Mouse (Mus musculus) embryonic facial prominence, embryonic 14.5 days (tissue): ENCODE data around the gene Slc35e4. TPM values are rescaled to one million over a fixed set of nuclear protein-coding genes. Genes with fewer than 3 reads are reported as not detected.

Source experiments
- ATAC-seq: fragments of 200-750 bp; cut with Nextera tagmentation; 2 replicates; pipeline ENCODE4 v1.8.0; 2017; ENCODE audit warnings: low read depth, moderate number of reproducible peaks, moderate TSS enrichment
- DNase-seq: peaks from one replicate; pipeline ENCODE4 v3.0.0-alpha.2; 2015; ENCODE audit warnings: low spot score
- H3K27ac ChIP-seq: fragments of 300-500 bp; sonication (generic); replicated peaks from 2 replicates; pipeline ENCODE4 v1.5.1; 2014; ENCODE audit warnings: low read depth, mild to moderate bottlenecking, low read length, moderate library complexity
- H3K27me3 ChIP-seq: fragments of 300-500 bp; sonication (generic); replicated peaks from 2 replicates; pipeline ENCODE4 v1.6.1; 2014; ENCODE audit warnings: low read length; ENCODE audit not compliant: control insufficient read depth, insufficient read depth
- H3K36me3 ChIP-seq: fragments of 300-500 bp; sonication (generic); 2 replicates; pipeline ENCODE4 v1.6.1; 2014; ENCODE audit warnings: low read length, mixed read lengths; ENCODE audit not compliant: control insufficient read depth, insufficient read depth
- H3K4me1 ChIP-seq: fragments of 300-500 bp; sonication (generic); 2 replicates; pipeline ENCODE4 v1.6.1; 2014; ENCODE audit warnings: antibody characterized with exemption, low read length; ENCODE audit not compliant: control insufficient read depth, insufficient read depth
- H3K4me2 ChIP-seq: fragments of 300-500 bp; sonication (generic); 2 replicates; pipeline ENCODE4 v1.6.1; 2014; ENCODE audit warnings: low read depth, mild to moderate bottlenecking, low read length, moderate library complexity, mixed read lengths
- H3K4me3 ChIP-seq: fragments of 300-500 bp; sonication (generic); 2 replicates; pipeline ENCODE4 v1.5.1; 2014; ENCODE audit warnings: low read depth, mild to moderate bottlenecking, low read length
- H3K9ac ChIP-seq: fragments of 300-500 bp; sonication (generic); 2 replicates; pipeline ENCODE4 v1.6.1; 2014; ENCODE audit warnings: low read depth, mild to moderate bottlenecking, low read length, moderate library complexity, mixed read lengths
- H3K9me3 ChIP-seq: fragments of 300-500 bp; sonication (generic); 2 replicates; pipeline ENCODE4 v1.6.1; 2016; ENCODE audit warnings: low read length; ENCODE audit not compliant: control insufficient read depth
- WGBS: fragments of 180-500 bp; shearing (Covaris S2); extraction: QIAGEN DNeasy Blood & Tissue Kit; methylation state at CpG from one replicate; pipeline ENCODE4 v1.1.7; 2014; 5-methylcytosine and 5-hydroxymethylcytosine counted together
- polyA plus RNA-seq: library from polyadenylated mRNA; unstranded; fragments of >200 nt; fragmentation: Nextera tagmentation; extraction: Ambion mirVana; gene quantifications from 2 replicates; pipeline ENCODE4 v1.2.1, GENCODE M21; 2014

Gene Slc35e4
- polyA plus RNA-seq, 1 experiment from 2014 or later, result 6.4 TPM

GRCm38 (mm10) chr11:3878660-3879059 lies 35.8 kb downstream of the Slc35e4 start:
- Histone ChIP-seq H3K9ac (no peak overlapping the region), H3K36me3 (no peaks in the 10 kb centered on the region), H3K27me3 (no peaks in the 10 kb centered on the region), H3K4me3 (no peak overlapping the region), H3K4me2 (no peak overlapping the region), H3K9me3 (no peaks in the 10 kb centered on the region), H3K27ac (no peak overlapping the region), H3K4me1 (no peaks in the 10 kb centered on the region)
- 76% methylated on average over 7 of the region's 7 CpGs for WGBS
- DNase-seq (no peak), ATAC-seq (no peak)

- no peak overlapping the region for H3K27ac ChIP-seq
- no peaks in the 10 kb centered on the region for H3K36me3 ChIP-seq
- H3K9me3 ChIP-seq, result no peaks in the 10 kb centered on the region
- H3K27me3 ChIP-seq, result no peaks in the 10 kb centered on the region
- H3K4me3 ChIP-seq, result no peak overlapping the region
- 76% methylated on average over 6 of the region's 6 CpGs for WGBS
- H3K9ac ChIP-seq, result no peak overlapping the region
- ATAC-seq (no peak), DNase-seq (no peak)
- no peaks in the 10 kb centered on the region for H3K4me1 ChIP-seq
- H3K4me2 ChIP-seq, result no peak overlapping the region
Observed at GRCm38 (mm10) chr11:3876419-3876818, 38.0 kb downstream of the Slc35e4 start.

GRCm38 (mm10) chr11:3864343-3864742 lies 50.1 kb downstream of the Slc35e4 start:
- no peak for DNase-seq

GRCm38 (mm10) chr11:3863454-3864112 lies 50.9 kb downstream of the Slc35e4 start, which contains the start of gene Osbp2:
Gene Osbp2 (minus strand): TSS chr11:3863903.
- WGBS, result 4% methylated on average over 46 of the region's 58 CpGs
- Histone ChIP-seq H3K9ac (peak within 1 kb of the TSS; percentile 64), H3K4me1 (peaks cover 4% of the 10 kb centered on the region; the same call in 1 of the 2 replicates), H3K27ac (no peak within 1 kb of the TSS), H3K4me2 (peak within 1 kb of the TSS; percentile 70), H3K9me3 (no peaks in the 10 kb centered on the region), H3K4me3 (peak within 1 kb of the TSS; percentile 52), H3K36me3 (no peaks in the 10 kb centered on the region), H3K27me3 (peaks cover 18% of the 10 kb centered on the region)
- ATAC-seq (peak; percentile 95), DNase-seq (peak; percentile 83)

More at GRCm38 (mm10) chr11:3864343-3864742, 50.1 kb downstream of the Slc35e4 start:
- H3K36me3 ChIP-seq, result no peaks in the 10 kb centered on the region
- WGBS, result 23% methylated on average over 6 of the region's 6 CpGs
- H3K27me3 ChIP-seq, result peaks cover 18% of the 10 kb centered on the region
- H3K4me2 ChIP-seq, result peak overlapping the region; percentile 70
- H3K9me3 ChIP-seq, result no peaks in the 10 kb centered on the region
- H3K9ac ChIP-seq, result peak overlapping the region; percentile 64; the same call in 1 of the 2 replicates
- H3K27ac ChIP-seq, result no peak overlapping the region
- ATAC-seq, result peak; percentile 6; the same call in 1 of the 2 replicates
- peak overlapping the region; percentile 52 for H3K4me3 ChIP-seq
- peaks cover 4% of the 10 kb centered on the region; the same call in 1 of the 2 replicates for H3K4me1 ChIP-seq

- 73% methylated on average over 19 of the region's 19 CpGs for WGBS
- no peak for ATAC-seq
- Histone ChIP-seq H3K9me3 (no peaks in the 10 kb centered on the region), H3K9ac (peak overlapping the region; percentile 64), H3K4me3 (peak overlapping the region; percentile 52), H3K4me2 (peak overlapping the region; percentile 70), H3K27me3 (peaks cover 18% of the 10 kb centered on the region), H3K4me1 (peaks cover 4% of the 10 kb centered on the region; the same call in 1 of the 2 replicates), H3K36me3 (no peaks in the 10 kb centered on the region), H3K27ac (no peak overlapping the region)
- no peak for DNase-seq
Observed at GRCm38 (mm10) chr11:3862661-3863453, 51.6 kb downstream of the Slc35e4 start.

- Histone ChIP-seq H3K4me2 (no peak overlapping the region), H3K4me1 (peaks cover 4% of the 10 kb centered on the region; the same call in 1 of the 2 replicates), H3K4me3 (no peak overlapping the region), H3K36me3 (no peaks in the 10 kb centered on the region), H3K9ac (no peak overlapping the region), H3K27ac (no peak overlapping the region), H3K27me3 (peaks cover 10% of the 10 kb centered on the region; the same call in 1 of the 2 replicates), H3K9me3 (no peaks in the 10 kb centered on the region)
- DNase-seq (no peak), ATAC-seq (no peak)
- 66% methylated on average over 4 of the region's 4 CpGs for WGBS
Observed at GRCm38 (mm10) chr11:3860361-3860760, 54.1 kb downstream of the Slc35e4 start.

GRCm38 (mm10) chr11:3859778-3860177 lies 54.7 kb downstream of the Slc35e4 start:
- Histone ChIP-seq H3K27me3 (peaks cover 8% of the 10 kb centered on the region; the same call in 1 of the 2 replicates), H3K4me1 (peaks cover 4% of the 10 kb centered on the region; the same call in 1 of the 2 replicates), H3K27ac (no peak overlapping the region), H3K9me3 (no peaks in the 10 kb centered on the region), H3K9ac (no peak overlapping the region), H3K36me3 (no peaks in the 10 kb centered on the region), H3K4me3 (no peak overlapping the region), H3K4me2 (no peak overlapping the region)
- WGBS, result 100% methylated on average over 4 of the region's 4 CpGs
- DNase-seq (no peak), ATAC-seq (no peak)

GRCm38 (mm10) chr11:3857902-3858301 lies 56.6 kb downstream of the Slc35e4 start:
- Histone ChIP-seq H3K27ac (no peak overlapping the region), H3K9ac (no peak overlapping the region), H3K27me3 (peaks cover 3% of the 10 kb centered on the region; the same call in 1 of the 2 replicates), H3K4me2 (no peak overlapping the region), H3K4me1 (no peaks in the 10 kb centered on the region), H3K4me3 (no peak overlapping the region), H3K9me3 (no peaks in the 10 kb centered on the region), H3K36me3 (no peaks in the 10 kb centered on the region)
- ATAC-seq (no peak), DNase-seq (no peak)
- 75% methylated on average over 5 of the region's 5 CpGs for WGBS
